Mouse (Mus musculus) gastrocnemius, postnatal 25 days (tissue): Measurements from ENCODE around the gene Ror1. TPM values are rescaled to one million over a fixed set of nuclear protein-coding genes. Genes with fewer than 3 reads are reported as not detected.

Experiments
- DNase-seq: peaks from one replicate; pipeline ENCODE4 v3.0.0; 2022
- total RNA-seq, 2 experiments: library from RNA; stranded (reverse); gene quantifications; 1 replicate in 1 of 2; 2 replicates in 1 of 2; pipeline ENCODE4 v1.2.3; 2021

Gene Ror1
- total RNA-seq, 2 experiments from 2014 or later: 1.9 to 2.4 TPM

GRCm38 (mm10) chr4:100315066-100315465, 219.5 kb downstream of the Ror1 start:
- DNase-seq: peak; percentile 58

GRCm38 (mm10) chr4:100321758-100322157, 226.2 kb downstream of the Ror1 start:
- no peak for DNase-seq

- DNase-seq: no peak
These were observed 229.3 kb downstream of the Ror1 start for GRCm38 (mm10) chr4:100324719-100325515.

GRCm38 (mm10) chr4:100328361-100328970, 232.9 kb downstream of the Ror1 start:
- DNase-seq: no peak

- no peak for DNase-seq
These were observed 239.6 kb downstream of the Ror1 start for GRCm38 (mm10) chr4:100335168-100335567.

- no peak for DNase-seq
These were observed 252.2 kb downstream of the Ror1 start for GRCm38 (mm10) chr4:100347791-100348190.

- DNase-seq: peak; percentile 50
These were observed 254.7 kb downstream of the Ror1 start for GRCm38 (mm10) chr4:100350106-100350795.

GRCm38 (mm10) chr4:100351797-100352290, 256.3 kb downstream of the Ror1 start:
- no peak for DNase-seq

GRCm38 (mm10) chr4:100355566-100355965, 260.0 kb downstream of the Ror1 start:
- DNase-seq: no peak

GRCm38 (mm10) chr4:100357881-100358589, 262.4 kb downstream of the Ror1 start:
- DNase-seq: no peak

- DNase-seq: no peak
These were observed 268.1 kb downstream of the Ror1 start for GRCm38 (mm10) chr4:100363666-100364065.

- DNase-seq: no peak
These were observed 273.1 kb downstream of the Ror1 start for GRCm38 (mm10) chr4:100368691-100369090.

- no peak for DNase-seq
These were observed 274.1 kb downstream of the Ror1 start for GRCm38 (mm10) chr4:100369541-100370174.

GRCm38 (mm10) chr4:100372806-100373205, 277.2 kb downstream of the Ror1 start:
- no peak for DNase-seq

- no peak for DNase-seq
These were observed 278.2 kb downstream of the Ror1 start for GRCm38 (mm10) chr4:100373780-100374179.

- no peak for DNase-seq
These were observed 279.7 kb downstream of the Ror1 start for GRCm38 (mm10) chr4:100375286-100375685.

GRCm38 (mm10) chr4:100376163-100376562, 280.6 kb downstream of the Ror1 start:
- no peak for DNase-seq

- no peak for DNase-seq
These were observed 281.6 kb downstream of the Ror1 start for GRCm38 (mm10) chr4:100377231-100377630.

- DNase-seq: no peak
These were observed 282.4 kb downstream of the Ror1 start for GRCm38 (mm10) chr4:100377996-100378395.

GRCm38 (mm10) chr4:100381760-100382159, 286.2 kb downstream of the Ror1 start:
- no peak for DNase-seq

GRCm38 (mm10) chr4:100386272-100386988, 290.8 kb downstream of the Ror1 start:
- DNase-seq: no peak
